Mouse (Mus musculus) forebrain, embryonic 14.5 days (tissue): ENCODE results near the gene Hopx. TPM values are rescaled to one million over a fixed set of nuclear protein-coding genes. Genes with fewer than 3 reads are reported as not detected.
A peak's percentile ranks its signal among the peaks of the same experiment; 100 is the strongest.

Source experiments
- ATAC-seq: fragments of 200-750 bp; cut with Nextera tagmentation; 2 replicates; pipeline ENCODE4 v1.8.0; 2017; ENCODE audit warnings: mild to moderate bottlenecking, moderate library complexity
- DNase-seq: peaks from one replicate; pipeline ENCODE4 v3.0.0-alpha.2; 2015; ENCODE audit warnings: low spot score
- H3K27ac ChIP-seq: fragments of 300-500 bp; sonication (generic); 2 replicates; pipeline ENCODE4 v1.5.1; 2014; ENCODE audit warnings: low read depth, mild to moderate bottlenecking, control low read depth, low read length, moderate library complexity
- H3K27me3 ChIP-seq: fragments of 300-500 bp; sonication (generic); replicated peaks from 2 replicates; pipeline ENCODE4 v1.6.1; 2014; ENCODE audit warnings: low read length, control low read depth, mixed read lengths; ENCODE audit not compliant: control insufficient read depth, insufficient read depth
- H3K36me3 ChIP-seq: fragments of 300-500 bp; sonication (generic); 2 replicates; pipeline ENCODE4 v1.6.1; 2014; ENCODE audit warnings: low read length, control low read depth; ENCODE audit not compliant: control insufficient read depth, insufficient read depth
- H3K4me1 ChIP-seq: fragments of 300-500 bp; sonication (generic); 2 replicates; pipeline ENCODE4 v1.6.1; 2014; ENCODE audit warnings: antibody characterized with exemption, low read length, control low read depth; ENCODE audit not compliant: control insufficient read depth, insufficient read depth
- H3K4me2 ChIP-seq: fragments of 300-500 bp; sonication (generic); 2 replicates; pipeline ENCODE4 v1.6.1; 2014; ENCODE audit warnings: mild to moderate bottlenecking, control low read depth, low read length
- H3K4me3 ChIP-seq: fragments of 300-500 bp; sonication (generic); 2 replicates; pipeline ENCODE4 v1.5.1; 2014; ENCODE audit warnings: low read depth, low read length, control low read depth
- H3K9ac ChIP-seq: fragments of 300-500 bp; sonication (generic); 2 replicates; pipeline ENCODE4 v1.6.1; 2014; ENCODE audit warnings: mild to moderate bottlenecking, low read length, control low read depth, moderate library complexity
- H3K9me3 ChIP-seq: fragments of 300-500 bp; sonication (generic); replicated peaks from 2 replicates; pipeline ENCODE4 v1.6.1; 2016; ENCODE audit warnings: low read length, control low read depth, mixed read lengths; ENCODE audit not compliant: control insufficient read depth
- WGBS: fragments of 180-500 bp; shearing (Covaris S2); extraction: QIAGEN DNeasy Blood & Tissue Kit; methylation state at CpG from one replicate; pipeline ENCODE4 v1.1.7; 2014; 5-methylcytosine and 5-hydroxymethylcytosine counted together
- polyA plus RNA-seq: library from polyadenylated mRNA; unstranded; fragments of >200 nt; fragmentation: Nextera tagmentation; extraction: Ambion mirVana; gene quantifications from 2 replicates; pipeline ENCODE4 v1.2.1, GENCODE M21; 2014

Hopx gene
- polyA plus RNA-seq, 1 experiment from 2014 or later, result 2.7 TPM

DNA sequence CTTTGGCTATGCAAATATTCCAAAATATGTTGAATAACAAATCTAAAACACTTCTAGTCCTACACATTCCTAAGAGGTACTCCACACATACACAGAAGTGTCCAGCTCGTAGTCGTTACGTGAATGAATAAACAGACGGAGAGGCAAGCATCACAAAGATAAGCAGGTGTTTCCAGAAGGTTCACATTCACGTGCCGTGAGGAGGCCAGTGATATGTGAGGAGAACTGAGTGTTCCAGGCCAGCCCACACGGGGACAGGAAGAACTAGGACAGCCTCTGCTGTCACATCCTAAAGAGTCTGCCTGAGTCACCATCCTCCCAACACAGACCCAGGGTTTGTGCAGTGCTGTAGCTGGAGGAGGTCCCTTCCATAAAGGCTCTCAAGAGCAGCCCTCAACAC, 36.2 kb upstream of the Hopx start:
- DNase-seq, result no peak
- Histone ChIP-seq H3K4me2 (no peak overlapping the region), H3K27me3 (no peaks in the 10 kb centered on the region), H3K36me3 (no peaks in the 10 kb centered on the region), H3K27ac (no peak overlapping the region), H3K9me3 (no peaks in the 10 kb centered on the region), H3K4me1 (no peaks in the 10 kb centered on the region), H3K9ac (no peak overlapping the region), H3K4me3 (no peak overlapping the region)
- WGBS, result 90% methylated on average over 7 of the region's 7 CpGs
- ATAC-seq, result no peak

DNA sequence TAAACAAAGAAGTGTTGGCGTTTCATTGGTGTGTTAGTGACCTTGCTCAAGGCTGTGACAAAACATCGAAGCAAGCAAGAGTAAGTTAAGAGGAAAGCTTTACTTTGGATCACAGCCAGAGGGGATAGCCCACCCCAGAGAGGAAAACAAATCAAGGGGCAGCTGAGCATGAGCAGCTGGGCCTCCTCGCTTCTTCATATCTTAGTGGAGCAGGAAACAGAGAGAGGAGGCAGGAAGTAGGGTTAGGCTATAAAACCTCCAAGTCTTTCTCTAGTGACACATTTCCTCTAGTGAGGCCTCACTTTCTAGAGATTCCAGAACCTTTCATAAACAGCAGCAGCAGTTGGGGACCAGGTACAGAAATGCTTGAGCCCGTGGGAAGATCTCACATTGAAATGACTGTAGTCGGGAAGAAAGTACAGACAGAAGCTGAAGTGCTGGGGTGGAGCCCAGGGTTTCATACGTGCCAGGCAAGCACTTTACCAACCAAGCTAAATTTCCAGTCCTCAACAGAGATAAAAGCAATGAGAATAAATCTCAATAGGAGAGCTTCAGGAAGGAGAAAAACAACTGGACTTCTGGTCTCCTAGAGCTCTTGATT, 33.2 kb upstream of the Hopx start:
- Histone ChIP-seq H3K9ac (no peak overlapping the region), H3K27me3 (no peaks in the 10 kb centered on the region), H3K9me3 (no peaks in the 10 kb centered on the region), H3K4me2 (no peak overlapping the region), H3K4me1 (no peaks in the 10 kb centered on the region), H3K36me3 (no peaks in the 10 kb centered on the region), H3K4me3 (no peak overlapping the region), H3K27ac (no peak overlapping the region)
- WGBS, result 89% methylated on average over 6 of the region's 6 CpGs
- ATAC-seq (no peak), DNase-seq (no peak)

DNA sequence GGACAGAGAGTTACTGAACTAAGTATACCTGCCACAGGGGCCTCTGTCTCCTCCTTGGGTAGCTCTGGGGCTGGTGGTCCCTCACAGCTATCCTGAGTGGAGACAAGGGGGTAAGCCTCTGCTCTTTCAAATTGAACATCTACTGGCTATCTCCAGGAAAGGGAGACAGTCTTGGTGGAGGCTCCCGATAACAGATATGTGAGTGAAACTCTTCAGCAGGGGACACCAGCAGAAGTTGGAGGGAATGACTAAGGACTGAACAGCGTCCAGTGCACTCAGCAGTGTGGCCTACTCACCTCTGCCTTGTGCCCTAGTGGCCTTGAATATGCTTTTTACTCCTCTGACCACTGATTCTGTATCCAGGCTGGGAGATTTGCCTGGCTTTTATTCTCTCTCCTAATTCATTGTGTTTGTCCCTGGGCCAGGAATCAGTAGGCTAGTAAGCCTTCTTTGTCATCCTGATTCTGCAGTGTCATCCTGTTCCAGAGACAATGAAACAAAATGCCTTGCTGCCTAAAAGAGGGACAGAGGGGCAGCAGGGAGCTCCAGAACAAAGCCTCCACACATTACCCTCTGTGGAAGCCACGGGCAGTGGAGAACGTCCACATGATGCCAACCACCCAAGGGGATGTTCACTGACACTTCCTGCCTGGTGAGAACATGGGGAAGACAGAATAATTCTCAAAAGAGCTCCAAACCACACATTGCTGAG, 31.7 kb upstream of the Hopx start:
- H3K27me3 ChIP-seq, result no peaks in the 10 kb centered on the region
- H3K9me3 ChIP-seq, result no peaks in the 10 kb centered on the region
- no peak overlapping the region for H3K4me3 ChIP-seq
- H3K9ac ChIP-seq, result no peak overlapping the region
- H3K36me3 ChIP-seq, result no peaks in the 10 kb centered on the region
- DNase-seq (no peak), ATAC-seq (no peak)
- WGBS, result 52% methylated on average over 4 of the region's 4 CpGs
- no peak overlapping the region for H3K4me2 ChIP-seq
- H3K4me1 ChIP-seq, result no peaks in the 10 kb centered on the region
- H3K27ac ChIP-seq, result no peak overlapping the region

DNA sequence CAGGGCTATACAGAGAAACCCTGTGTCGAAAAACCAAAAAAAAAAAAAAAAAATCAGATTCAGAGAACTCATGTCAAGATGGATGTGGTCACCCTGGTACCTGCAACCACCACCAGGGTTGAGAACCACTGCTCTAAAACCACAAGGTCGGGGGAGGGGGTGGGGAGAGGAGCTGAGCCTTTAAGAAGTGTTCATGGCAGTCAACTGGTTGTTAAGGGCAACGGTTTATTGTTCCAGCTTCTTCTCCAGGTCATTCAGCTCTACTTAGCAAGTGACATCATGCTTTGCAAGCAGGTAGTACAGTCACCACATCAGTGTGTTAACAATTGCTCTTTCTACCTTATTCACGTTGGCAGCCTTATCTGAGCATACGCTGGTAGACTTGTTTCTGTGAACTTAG, 29.7 kb upstream of the Hopx start:
- DNase-seq (no peak), ATAC-seq (no peak)
- 60% methylated on average over 5 of the region's 5 CpGs for WGBS
- Histone ChIP-seq H3K36me3 (no peaks in the 10 kb centered on the region), H3K4me2 (no peak overlapping the region), H3K4me1 (no peaks in the 10 kb centered on the region), H3K27ac (no peak overlapping the region), H3K9me3 (no peaks in the 10 kb centered on the region), H3K9ac (no peak overlapping the region), H3K4me3 (no peak overlapping the region), H3K27me3 (no peaks in the 10 kb centered on the region)

DNA sequence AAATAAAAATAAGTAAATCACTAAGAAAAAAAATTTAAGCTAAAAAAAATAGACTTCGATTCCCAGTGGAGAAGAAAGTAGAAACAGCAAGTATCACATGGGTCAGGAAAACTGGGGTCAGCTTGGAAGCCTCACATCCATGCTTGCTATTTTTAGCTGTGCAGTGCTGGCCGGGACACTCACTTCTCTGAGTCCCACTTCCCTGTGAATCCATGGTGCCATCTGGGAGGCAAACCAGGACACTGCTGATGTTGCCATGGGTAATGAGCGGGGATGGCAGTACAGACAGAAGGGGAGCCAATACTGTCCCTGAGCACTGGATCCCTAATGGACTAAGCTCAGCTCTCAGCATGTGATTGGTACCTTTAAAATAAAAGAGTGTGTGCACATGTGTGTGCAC, 28.2 kb upstream of the Hopx start:
- Histone ChIP-seq H3K9ac (no peak overlapping the region), H3K27me3 (no peaks in the 10 kb centered on the region), H3K4me3 (no peak overlapping the region), H3K4me2 (no peak overlapping the region), H3K9me3 (no peaks in the 10 kb centered on the region), H3K36me3 (no peaks in the 10 kb centered on the region), H3K4me1 (peaks cover under 1% of the 10 kb centered on the region; the same call in 1 of the 2 replicates), H3K27ac (no peak overlapping the region)
- no peak for ATAC-seq
- WGBS, result 92% methylated on average over 3 of the region's 3 CpGs
- DNase-seq, result no peak

DNA sequence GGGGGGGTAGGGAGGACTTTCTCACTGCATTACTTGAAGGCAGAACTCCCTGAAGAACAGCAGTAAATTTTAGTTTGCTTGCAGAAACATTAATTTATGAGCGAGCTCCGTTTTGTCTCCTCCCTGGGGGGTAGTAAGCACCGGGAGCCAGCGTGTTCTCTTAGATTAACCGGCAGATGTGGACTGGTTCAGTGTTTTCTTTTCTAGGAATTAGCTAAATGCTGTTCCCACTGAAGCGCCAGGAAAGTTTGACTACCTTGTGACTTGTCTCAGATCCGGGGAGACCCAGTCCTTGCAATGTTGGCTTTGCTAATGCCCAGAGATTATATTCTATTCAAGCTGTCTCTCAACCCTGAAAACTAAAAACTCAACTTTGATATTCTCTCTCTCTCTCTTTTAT, 26.4 kb upstream of the Hopx start:
- DNase-seq (no peak), ATAC-seq (no peak)
- 84% methylated on average over 7 of the region's 7 CpGs for WGBS
- H3K4me3 ChIP-seq, result no peak overlapping the region
- no peaks in the 10 kb centered on the region for H3K27me3 ChIP-seq
- H3K36me3 ChIP-seq, result no peaks in the 10 kb centered on the region
- H3K9me3 ChIP-seq, result no peaks in the 10 kb centered on the region
- H3K27ac ChIP-seq, result no peak overlapping the region
- H3K4me1 ChIP-seq, result peaks cover 10% of the 10 kb centered on the region
- H3K4me2 ChIP-seq, result no peak overlapping the region
- no peak overlapping the region for H3K9ac ChIP-seq

DNA sequence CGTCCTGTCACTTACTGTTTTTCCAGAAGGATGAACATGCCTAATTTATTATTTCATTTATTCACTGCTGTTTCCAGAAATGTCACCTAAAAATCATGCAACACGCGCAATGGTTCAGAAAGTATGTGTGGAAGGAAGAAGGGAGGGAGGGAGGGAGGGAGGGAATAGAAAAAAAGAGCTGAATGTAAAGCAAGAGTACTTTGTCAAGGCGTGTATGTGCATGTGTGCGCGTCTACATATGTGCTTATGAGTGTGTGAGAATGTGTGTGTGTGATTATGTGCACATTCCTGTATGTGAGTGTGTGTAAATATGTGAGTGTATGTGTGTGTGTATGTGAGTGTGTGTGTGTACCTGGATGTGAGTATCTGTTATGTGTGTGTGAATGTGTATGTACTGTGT, 25.9 kb upstream of the Hopx start:
- ATAC-seq (no peak), DNase-seq (no peak)
- no peaks in the 10 kb centered on the region for H3K9me3 ChIP-seq
- no peaks in the 10 kb centered on the region for H3K27me3 ChIP-seq
- no peaks in the 10 kb centered on the region for H3K36me3 ChIP-seq
- H3K9ac ChIP-seq, result no peak overlapping the region
- no peak overlapping the region for H3K4me2 ChIP-seq
- H3K4me1 ChIP-seq, result peaks cover 10% of the 10 kb centered on the region
- 91% methylated on average over 6 of the region's 6 CpGs for WGBS
- H3K27ac ChIP-seq, result no peak overlapping the region
- H3K4me3 ChIP-seq, result no peak overlapping the region

DNA sequence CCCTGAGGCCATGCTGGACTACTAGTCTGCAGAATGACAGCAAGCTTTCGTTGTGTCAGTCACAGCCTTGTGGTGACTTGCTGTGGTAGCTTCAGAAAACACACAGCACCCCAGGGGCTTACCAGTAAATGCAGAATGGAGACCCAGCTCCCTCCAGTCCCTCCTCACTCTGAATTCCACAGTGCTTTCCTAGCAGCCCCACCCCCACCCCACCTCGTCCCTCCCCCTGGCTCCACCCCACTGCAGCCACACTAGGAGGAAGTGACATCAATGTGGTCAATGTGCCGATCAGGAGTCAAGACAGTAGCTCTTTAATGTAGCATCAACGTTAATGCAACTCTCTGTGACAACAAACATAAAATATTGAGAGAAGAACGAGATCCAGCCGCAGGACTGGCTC, 25.2 kb upstream of the Hopx start:
- H3K27me3 ChIP-seq, result no peaks in the 10 kb centered on the region
- H3K4me2 ChIP-seq, result no peak overlapping the region
- no peak for DNase-seq
- 74% methylated on average over 6 of the region's 6 CpGs for WGBS
- H3K27ac ChIP-seq, result no peak overlapping the region
- H3K9me3 ChIP-seq, result no peaks in the 10 kb centered on the region
- ATAC-seq, result no peak
- no peak overlapping the region for H3K9ac ChIP-seq
- peaks cover 10% of the 10 kb centered on the region for H3K4me1 ChIP-seq
- no peak overlapping the region for H3K4me3 ChIP-seq
- no peaks in the 10 kb centered on the region for H3K36me3 ChIP-seq

DNA sequence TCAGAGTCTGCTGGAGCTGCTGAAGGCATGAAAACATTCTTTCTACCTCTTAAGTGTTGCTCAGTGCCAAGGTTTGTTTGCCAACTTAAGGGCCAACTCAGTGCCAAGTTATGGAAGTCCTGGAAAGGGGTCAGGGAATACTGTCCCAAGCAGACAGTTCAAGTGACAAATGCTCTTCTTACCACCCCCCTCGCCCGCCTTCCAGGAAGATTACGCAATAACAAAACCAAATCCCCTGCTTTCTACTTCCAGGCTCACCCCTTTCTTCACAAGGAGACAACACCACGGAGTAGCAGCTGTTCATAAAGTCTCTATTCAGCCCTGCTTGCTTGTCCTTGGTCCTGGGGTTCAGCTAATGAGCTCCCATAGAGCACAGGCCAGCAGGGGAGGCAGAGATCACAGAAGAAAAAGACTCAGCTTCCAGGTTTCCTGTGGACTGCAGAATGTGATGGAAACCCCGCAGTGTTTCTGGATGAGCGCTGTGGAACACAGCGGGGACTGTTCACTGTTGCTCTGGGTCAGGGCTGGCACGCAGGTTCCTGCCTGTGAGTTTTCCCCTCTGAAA, 22.9 kb upstream of the Hopx start:
- Histone ChIP-seq H3K27me3 (peaks cover 3% of the 10 kb centered on the region; the same call in 1 of the 2 replicates), H3K9me3 (no peaks in the 10 kb centered on the region), H3K4me3 (no peak overlapping the region), H3K27ac (no peak overlapping the region), H3K4me1 (peaks cover 10% of the 10 kb centered on the region), H3K4me2 (no peak overlapping the region), H3K9ac (no peak overlapping the region), H3K36me3 (no peaks in the 10 kb centered on the region)
- DNase-seq, result peak; percentile 54
- peak; percentile 75; the same call in 1 of the 2 replicates for ATAC-seq
- 8% methylated on average over 8 of the region's 8 CpGs for WGBS
